Mouse (Mus musculus): ENCODE measurements around the gene Ror2.
"Not testable (repeated sequence)": the region's sequence is repeated elsewhere in the genome, so short reads cannot be mapped to it uniquely, and the experiment has no call there.

Gene Ror2

DNA sequence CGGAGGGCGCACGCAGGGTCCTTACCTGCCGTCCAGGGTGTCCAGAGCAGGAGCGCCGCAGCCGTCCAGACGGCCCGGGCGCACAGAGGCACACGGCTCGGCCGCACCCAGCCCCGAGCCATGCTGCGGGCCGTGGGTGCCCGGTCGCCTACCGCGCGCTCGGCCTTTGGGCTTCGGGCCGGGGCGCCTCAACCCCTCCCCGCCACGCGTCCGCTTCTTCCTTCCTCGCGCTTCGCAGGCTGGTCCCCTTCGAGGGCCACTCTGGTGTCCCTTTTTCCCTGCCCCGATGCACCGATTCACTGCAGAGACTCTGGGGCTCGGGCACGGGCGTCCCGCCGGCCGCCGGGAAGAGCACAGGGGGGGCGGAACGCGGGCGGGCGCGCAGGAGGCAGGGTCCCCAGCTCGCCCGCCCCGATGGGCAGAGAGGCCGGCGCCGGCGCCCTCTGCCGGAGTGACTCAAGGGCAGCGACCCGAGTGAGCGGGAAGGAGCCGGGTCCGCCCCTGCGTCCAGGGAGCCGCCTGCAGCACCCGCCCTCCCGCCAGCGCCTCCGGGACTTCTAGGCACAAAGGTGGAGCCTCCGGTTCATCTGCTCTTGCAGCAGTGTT is at the start of gene Ror2:
Gene Ror2 (minus strand): TSS at position 369 of the 606 bp plus-strand sequence.
- peak; percentile 69 to 82 for DNase-seq (ENCODE audit: low spot score in 2 of 2)

DNA sequence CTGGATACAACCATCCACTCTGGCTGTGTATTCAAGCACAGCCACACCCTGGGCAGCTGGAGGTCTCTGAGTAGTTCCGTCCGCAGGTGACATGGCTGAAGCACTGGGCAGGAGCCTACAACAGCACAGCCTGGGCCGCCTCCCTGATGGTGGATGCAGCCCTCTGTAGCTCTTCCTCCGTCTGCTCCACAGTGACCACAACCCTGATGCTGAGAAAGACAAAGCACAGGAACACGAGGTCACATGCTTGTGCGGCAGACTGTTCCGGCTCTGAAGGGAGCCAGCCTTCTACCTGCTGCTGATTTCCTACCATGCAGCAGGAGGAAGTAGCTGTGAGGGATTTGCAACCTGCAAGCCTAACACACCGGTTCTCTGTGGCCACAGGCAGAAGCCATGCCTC is 47.8 kb upstream of the Ror2 start:
- DNase-seq (ENCODE audit: low spot score in 2 of 2), result no peak

DNA sequence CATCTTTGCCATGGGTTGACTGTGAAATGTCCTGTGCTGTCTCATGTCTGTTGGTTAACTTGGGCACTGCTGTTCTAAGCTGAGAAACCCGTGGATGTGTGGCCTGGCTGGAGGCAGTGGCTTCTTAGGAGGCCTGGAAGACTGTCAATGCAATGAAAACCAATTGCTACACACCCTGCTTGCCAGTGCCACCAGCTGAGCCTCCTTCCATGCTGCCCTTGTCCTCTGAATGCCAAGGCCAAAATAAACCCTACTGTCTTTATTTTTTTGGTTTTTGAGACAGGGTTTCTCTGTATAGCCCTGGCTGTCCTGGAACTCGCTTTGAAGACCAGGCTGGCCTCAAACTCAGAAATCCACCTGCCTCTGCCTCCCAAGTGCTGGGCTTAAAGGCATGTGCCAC is 44.3 kb upstream of the Ror2 start:
- DNase-seq (ENCODE audit: low spot score in 2 of 2), result no peak

DNA sequence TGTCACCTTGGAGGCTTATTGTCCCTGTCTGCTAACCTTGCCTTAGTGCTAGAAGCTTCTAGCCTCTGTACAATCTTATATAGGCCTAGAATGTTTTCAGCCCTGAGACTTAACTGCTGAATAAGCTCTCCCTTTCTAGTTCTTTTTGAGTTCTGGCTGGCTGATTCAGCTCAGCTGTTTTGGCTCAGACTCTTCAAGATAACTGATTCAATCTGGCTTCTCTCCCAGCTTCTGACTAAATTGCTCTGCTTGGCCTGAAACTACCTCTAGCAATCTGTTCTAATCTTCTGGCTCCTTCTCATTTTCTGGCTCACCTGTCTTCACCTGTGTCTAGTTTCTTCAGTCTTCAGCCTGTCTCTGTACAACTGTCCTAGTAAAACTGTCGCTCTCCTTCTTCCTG is 39.6 kb upstream of the Ror2 start:
- DNase-seq (ENCODE audit: low spot score in 2 of 2), result no peak

DNA sequence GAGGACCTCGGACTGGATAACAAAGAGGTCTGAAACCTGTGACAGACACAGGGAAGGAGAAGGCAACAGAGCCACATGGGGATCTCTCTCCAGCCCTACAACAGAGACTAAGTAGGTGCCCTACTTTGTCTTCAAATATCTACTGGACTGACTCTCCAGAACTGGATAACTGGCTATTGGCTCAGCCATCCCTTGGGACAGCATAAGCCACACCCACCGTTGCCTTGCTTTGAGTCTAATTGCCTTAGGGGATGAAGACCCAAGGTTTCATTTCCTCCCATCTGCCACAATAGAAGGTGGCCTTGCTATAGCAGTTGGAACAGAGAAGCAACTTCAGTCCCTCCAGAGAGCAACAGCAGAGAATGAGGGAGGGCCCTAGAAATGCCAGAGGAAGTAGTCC is 37.7 kb upstream of the Ror2 start:
- no peak for DNase-seq (ENCODE audit: low spot score in 2 of 2)

DNA sequence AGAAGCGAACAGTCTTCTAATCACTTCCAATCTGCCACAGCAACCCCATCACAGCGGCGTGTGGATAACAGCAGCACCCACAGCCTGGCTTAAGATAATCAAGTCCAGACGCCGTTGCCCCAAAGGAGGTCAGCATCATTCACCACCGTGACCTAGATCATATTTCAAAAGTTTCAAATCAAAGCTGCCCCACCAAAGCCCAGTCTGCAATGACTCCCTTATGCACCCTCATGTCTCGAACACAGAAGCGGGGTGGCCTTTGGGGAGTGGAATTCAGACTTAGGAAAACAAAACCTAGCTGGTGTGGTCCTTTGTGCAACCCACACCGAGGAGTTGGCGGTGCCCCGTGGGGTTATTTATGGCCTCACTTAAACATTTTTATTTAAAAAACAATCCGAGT is 35.0 kb upstream of the Ror2 start:
- DNase-seq (ENCODE audit: low spot score in 2 of 2), result no peak

GRCm38 (mm10) chr13:53316515-53317295 is 30.8 kb upstream of the Ror2 start:
- DNase-seq (ENCODE audit: low spot score in 2 of 2), result no peak

DNA sequence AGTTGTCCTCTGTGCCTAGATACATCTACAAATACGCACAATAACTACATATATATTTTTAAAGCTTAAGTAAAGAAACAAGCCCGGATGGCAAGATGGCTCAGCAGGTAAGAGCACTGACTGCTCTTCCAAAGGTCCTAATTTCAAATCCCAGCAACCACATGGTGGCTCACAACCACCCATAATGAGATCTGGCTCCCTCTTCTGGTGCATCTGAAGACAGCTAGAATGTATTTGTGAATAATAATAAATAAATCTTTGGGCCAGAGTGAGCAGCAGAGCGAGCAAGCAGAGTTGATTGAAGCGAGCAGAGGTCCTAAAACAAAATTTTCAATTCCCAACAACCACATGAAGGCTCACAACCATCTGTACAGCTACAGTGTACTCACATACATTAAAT is 29.8 kb upstream of the Ror2 start:
- not testable (repeated sequence) for DNase-seq (ENCODE audit: low spot score in 2 of 2)

DNA sequence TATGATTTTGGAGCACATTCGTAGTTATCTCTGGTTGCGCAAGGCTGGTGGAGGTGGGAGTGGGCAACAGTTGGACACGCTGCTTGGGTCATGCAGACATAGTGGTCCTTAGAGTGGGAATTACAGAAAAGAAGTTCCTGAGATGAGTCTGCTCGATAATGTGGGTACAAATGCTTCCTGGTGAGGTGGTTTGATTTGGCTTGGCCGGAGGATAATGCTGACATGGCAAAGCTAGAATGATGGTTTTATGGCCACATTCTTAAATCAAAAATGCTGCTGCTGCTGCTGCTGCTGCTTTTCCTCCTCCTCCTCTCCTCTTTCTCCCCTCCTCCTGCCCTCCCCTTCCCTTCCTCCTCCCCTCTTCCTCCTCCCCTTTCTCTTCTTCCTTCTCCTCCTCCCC is 24.5 kb upstream of the Ror2 start:
- DNase-seq (ENCODE audit: low spot score in 2 of 2), result no peak

- DNase-seq (ENCODE audit: low spot score in 2 of 2), result peak; percentile 41 to 61
These were observed 23.8 kb upstream of the Ror2 start for GRCm38 (mm10) chr13:53309661-53310160.

GRCm38 (mm10) chr13:53309148-53309547 is 23.2 kb upstream of the Ror2 start:
- no peak for DNase-seq (ENCODE audit: low spot score in 2 of 2)

DNA sequence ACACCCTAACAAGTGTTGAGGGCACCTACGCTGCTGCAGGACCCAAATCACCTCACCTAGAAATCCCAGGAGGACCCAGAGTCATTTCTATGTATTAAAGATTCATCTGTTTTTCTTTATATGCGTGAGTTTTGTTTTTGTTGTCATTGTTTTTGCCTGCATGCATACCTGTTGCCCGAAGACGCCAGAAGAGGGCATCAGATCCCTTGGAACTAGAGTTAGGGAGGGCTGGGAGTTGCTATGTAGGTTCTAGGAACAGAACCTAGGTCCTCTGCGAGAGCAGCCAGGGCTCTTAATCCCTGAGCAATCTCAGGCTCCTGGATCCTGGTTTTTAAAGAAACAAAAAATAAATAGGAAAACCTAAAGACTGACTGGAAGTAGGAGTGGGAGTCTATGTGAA is 20.9 kb upstream of the Ror2 start:
- no peak for DNase-seq (ENCODE audit: low spot score in 2 of 2)

DNA sequence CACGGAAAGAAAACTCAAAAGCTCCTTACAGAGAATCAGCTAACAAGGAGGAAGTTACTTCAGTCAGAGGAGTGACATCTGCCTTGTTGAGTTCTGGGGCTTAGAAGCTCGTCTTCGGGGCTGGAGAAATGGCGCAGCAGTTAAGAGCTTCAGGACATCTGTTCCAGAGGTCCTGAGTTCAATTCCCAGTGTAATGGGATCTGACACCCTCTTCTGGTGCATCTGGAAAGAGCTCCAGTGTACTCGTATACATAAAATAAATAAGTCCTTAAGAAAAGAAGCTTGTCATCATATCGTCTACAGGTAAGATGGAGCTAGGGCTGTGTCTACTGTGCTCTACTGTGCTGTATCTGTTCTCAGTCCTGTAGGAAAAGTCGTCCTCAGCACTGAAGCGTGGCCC is 19.3 kb upstream of the Ror2 start:
- DNase-seq (ENCODE audit: low spot score in 2 of 2), result no peak

GRCm38 (mm10) chr13:53302688-53303087 is 16.8 kb upstream of the Ror2 start:
- no peak for DNase-seq (ENCODE audit: low spot score in 2 of 2)

GRCm38 (mm10) chr13:53293065-53293464 is 7.1 kb upstream of the Ror2 start:
- DNase-seq (ENCODE audit: low spot score in 2 of 2), result no peak

- DNase-seq (ENCODE audit: low spot score in 2 of 2), result no peak
These were observed 6.3 kb upstream of the Ror2 start for GRCm38 (mm10) chr13:53292244-53292643.

- peak in 1 of 2 experiments; percentile 32 for DNase-seq (ENCODE audit: low spot score in 2 of 2)
These were observed 616 bp downstream of the Ror2 start for GRCm38 (mm10) chr13:53285261-53285755.

DNA sequence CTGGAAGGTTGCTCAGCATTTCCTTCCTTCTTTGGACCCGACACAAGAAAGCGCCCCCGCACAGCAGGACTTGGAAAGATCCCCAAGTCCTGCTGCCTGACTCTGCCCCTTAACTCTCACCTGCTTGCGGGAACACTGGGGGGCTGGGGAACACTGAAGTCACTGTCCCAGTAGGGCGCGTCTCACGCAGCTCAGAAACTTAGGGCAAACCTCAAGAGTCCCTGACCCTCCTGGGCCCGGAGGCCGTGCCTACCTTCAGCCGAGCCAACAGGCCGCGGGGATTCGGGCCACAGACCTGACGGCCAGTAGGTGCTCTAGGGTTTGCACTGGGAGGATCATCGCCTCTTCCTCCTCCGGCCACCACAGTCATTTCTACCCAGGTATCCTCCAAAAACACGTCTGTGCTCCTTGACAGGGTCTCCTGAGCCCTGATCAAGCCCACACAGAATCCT is 1.2 kb downstream of the Ror2 start:
- DNase-seq (ENCODE audit: low spot score in 2 of 2), result no peak

DNA sequence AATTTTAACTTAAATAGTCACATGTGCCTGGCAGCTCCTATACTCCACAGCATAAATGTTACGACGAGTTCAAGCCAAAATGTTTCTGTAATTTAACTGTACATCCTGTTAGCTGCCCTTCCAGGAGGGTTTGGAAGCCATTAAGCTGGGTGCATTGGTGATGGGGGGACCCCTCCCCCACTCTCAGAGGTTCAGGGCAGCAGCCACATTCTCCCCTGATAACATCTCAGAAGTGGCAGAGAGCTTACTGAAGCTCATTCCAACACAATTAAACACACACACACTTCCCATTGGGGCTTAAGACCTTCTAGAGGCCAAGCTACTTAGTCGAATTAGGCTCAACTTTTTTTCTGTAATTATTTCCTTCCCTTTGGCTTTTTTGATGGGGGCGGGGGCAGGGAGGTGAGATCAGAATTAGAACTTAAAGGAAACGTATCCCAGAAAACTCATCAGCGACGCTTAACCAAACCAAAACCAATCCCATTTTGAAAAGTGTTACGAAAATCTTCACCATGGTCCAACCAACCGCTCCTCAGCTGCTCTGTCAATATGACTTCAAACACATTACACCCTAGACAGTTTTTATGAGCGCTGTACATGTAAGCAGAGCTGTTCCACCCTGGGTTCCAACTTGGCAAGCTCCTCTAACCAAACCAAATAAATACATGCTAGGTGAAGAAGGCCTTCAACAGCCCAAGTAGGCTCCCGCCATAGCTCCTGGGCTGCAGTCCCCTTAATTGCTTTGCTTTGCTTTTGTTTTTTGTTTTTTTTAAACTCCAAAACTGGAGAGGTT is 4.1 kb downstream of the Ror2 start:
- DNase-seq (ENCODE audit: low spot score in 2 of 2), result no peak

DNA sequence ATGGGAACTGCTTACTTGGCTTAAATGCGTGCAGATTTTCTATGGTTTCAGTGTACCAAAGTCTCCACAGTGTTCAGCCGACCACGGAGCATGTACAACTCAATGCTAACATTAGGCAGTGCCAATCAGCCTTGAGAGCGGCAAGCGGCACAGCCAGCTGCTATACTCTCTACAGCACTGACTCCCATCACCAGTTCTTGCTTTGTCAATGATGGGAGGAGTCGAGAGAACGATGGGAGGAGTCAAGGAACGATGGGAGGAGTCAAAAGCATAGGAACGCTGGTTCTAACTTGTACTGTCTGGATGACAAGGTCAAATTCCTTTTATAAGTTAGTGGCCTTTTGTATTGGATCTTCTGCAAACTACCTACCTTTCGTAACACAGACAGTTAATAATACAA is 7.0 kb downstream of the Ror2 start:
- DNase-seq (ENCODE audit: low spot score in 2 of 2), result no peak

- DNase-seq (ENCODE audit: low spot score in 2 of 2), result no peak
These were observed 9.5 kb downstream of the Ror2 start for GRCm38 (mm10) chr13:53276381-53276780.

DNA sequence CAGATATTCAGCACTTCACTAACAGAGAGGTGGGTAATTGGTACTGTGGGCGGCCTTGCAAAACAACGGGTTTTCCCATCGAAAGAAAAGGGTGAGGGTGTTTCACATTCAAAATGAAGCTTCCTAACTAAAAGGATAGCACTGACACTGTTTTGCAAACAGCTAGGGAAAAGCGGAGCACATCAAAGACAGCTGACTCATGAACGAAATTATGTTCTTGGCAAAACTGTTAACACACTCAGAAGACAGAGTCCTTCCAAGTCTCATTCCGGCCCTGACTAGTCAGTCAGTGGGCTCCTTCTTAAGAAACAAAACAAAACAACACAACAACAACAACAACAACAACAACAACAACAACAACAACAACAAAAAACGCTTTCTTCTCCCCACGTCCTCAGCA is 10.1 kb downstream of the Ror2 start:
- no peak for DNase-seq (ENCODE audit: low spot score in 2 of 2)

Data from urinary bladder, postnatal 4 days (tissue).